Mouse (Mus musculus) limb, embryonic 13.5 days (tissue): ENCODE measurements at regions not wholly inside any gene's neighbourhood (a gene's known extent, or its start where the extent isn't known, plus 50 kb on each side); places are given as distances from the start of the nearest gene placed in this dataset.

ENCODE experiments used
- ATAC-seq: fragments of 200-750 bp; cut with Nextera tagmentation; 2 replicates; pipeline ENCODE4 v1.8.0; 2017; ENCODE audit warnings: low read depth, moderate number of reproducible peaks, moderate TSS enrichment; ENCODE audit not compliant: low FRiP score
- H3K27ac ChIP-seq: fragments of 300-500 bp; sonication (generic); 2 replicates; pipeline ENCODE4 v1.5.1; 2015; ENCODE audit warnings: inconsistent platforms, mild to moderate bottlenecking, moderate library complexity
- H3K27me3 ChIP-seq: fragments of 300-500 bp; sonication (generic); 2 replicates; pipeline ENCODE4 v1.6.1; 2015; ENCODE audit warnings: mild to moderate bottlenecking, inconsistent platforms
- H3K36me3 ChIP-seq: fragments of 300-500 bp; sonication (generic); 2 replicates; pipeline ENCODE4 v1.6.1; 2015; ENCODE audit warnings: inconsistent platforms, mild to moderate bottlenecking, moderate library complexity
- H3K4me1 ChIP-seq: fragments of 300-500 bp; sonication (generic); 2 replicates; pipeline ENCODE4 v1.6.1; 2015; ENCODE audit warnings: inconsistent platforms
- H3K4me2 ChIP-seq: fragments of 300-500 bp; sonication (generic); replicated peaks from 2 replicates; pipeline ENCODE4 v1.6.1; 2015; ENCODE audit warnings: inconsistent platforms, mild to moderate bottlenecking, moderate library complexity
- H3K4me3 ChIP-seq: fragments of 300-500 bp; sonication (generic); 2 replicates; pipeline ENCODE4 v1.5.1; 2015; ENCODE audit warnings: moderate library complexity, mild to moderate bottlenecking, inconsistent platforms
- H3K9ac ChIP-seq: fragments of 300-500 bp; sonication (generic); 2 replicates; pipeline ENCODE4 v1.6.1; 2015; ENCODE audit warnings: mild to moderate bottlenecking, inconsistent platforms
- H3K9me3 ChIP-seq: fragments of 300-500 bp; sonication (generic); 2 replicates; pipeline ENCODE4 v1.6.1; 2016; ENCODE audit warnings: inconsistent platforms
- WGBS: fragments of 180-500 bp; shearing (Covaris S2); methylation state at CpG from one replicate; pipeline ENCODE4 v1.1.7; 2015; 5-methylcytosine and 5-hydroxymethylcytosine counted together

GRCm38 (mm10) chr14:102676582-102676981, 305.9 kb downstream of the Kctd12 start:
- Histone ChIP-seq H3K27me3 (no peaks in the 10 kb centered on the region), H3K27ac (no peak overlapping the region), H3K9me3 (no peaks in the 10 kb centered on the region), H3K36me3 (no peaks in the 10 kb centered on the region), H3K4me3 (no peak overlapping the region), H3K9ac (no peak overlapping the region), H3K4me2 (no peak overlapping the region), H3K4me1 (no peaks in the 10 kb centered on the region)
- no peak for ATAC-seq
- WGBS: 48% methylated on average over 5 of the region's 5 CpGs

- Histone ChIP-seq H3K27me3 (no peaks in the 10 kb centered on the region), H3K9me3 (no peaks in the 10 kb centered on the region), H3K4me3 (no peak overlapping the region), H3K4me2 (no peak overlapping the region), H3K9ac (no peak overlapping the region), H3K36me3 (no peaks in the 10 kb centered on the region), H3K27ac (no peak overlapping the region), H3K4me1 (no peaks in the 10 kb centered on the region)
- 81% methylated on average over 5 of the region's 5 CpGs for WGBS
- no peak for ATAC-seq
These were observed 307.8 kb downstream of the Kctd12 start for GRCm38 (mm10) chr14:102674635-102675034.

DNA sequence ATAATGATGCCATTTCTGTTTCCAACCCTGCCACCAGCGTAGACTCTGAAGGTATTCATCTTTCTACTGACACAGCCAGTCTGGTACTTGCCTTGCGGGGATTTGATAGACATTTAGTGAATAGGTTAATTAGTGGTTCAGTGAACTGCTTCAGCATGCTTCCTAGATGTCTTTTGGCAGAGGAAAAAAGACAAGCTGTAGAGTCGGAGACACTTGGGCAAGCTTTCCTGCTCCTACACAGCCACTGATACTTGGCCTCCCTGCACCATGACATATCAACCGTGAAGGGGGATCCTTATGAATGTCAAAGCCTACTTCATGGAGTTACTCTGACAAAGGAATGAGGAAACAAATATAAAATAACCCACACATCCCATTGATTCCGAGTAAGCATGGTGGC, 308.7 kb downstream of the Kctd12 start:
- H3K27ac ChIP-seq: no peak overlapping the region
- H3K9ac ChIP-seq: no peak overlapping the region
- no peaks in the 10 kb centered on the region for H3K9me3 ChIP-seq
- WGBS: 92% methylated on average over 5 of the region's 5 CpGs
- H3K36me3 ChIP-seq: no peaks in the 10 kb centered on the region
- H3K27me3 ChIP-seq: no peaks in the 10 kb centered on the region
- ATAC-seq: no peak
- no peaks in the 10 kb centered on the region for H3K4me1 ChIP-seq
- no peak overlapping the region for H3K4me3 ChIP-seq
- no peak overlapping the region for H3K4me2 ChIP-seq

GRCm38 (mm10) chr14:102663240-102663639, 319.2 kb downstream of the Kctd12 start:
- Histone ChIP-seq H3K4me1 (no peaks in the 10 kb centered on the region), H3K9me3 (no peaks in the 10 kb centered on the region), H3K27ac (no peak overlapping the region), H3K36me3 (no peaks in the 10 kb centered on the region), H3K4me2 (no peak overlapping the region), H3K9ac (no peak overlapping the region), H3K4me3 (no peak overlapping the region), H3K27me3 (no peaks in the 10 kb centered on the region)
- 83% methylated on average over 2 of the region's 2 CpGs for WGBS
- no peak for ATAC-seq

DNA sequence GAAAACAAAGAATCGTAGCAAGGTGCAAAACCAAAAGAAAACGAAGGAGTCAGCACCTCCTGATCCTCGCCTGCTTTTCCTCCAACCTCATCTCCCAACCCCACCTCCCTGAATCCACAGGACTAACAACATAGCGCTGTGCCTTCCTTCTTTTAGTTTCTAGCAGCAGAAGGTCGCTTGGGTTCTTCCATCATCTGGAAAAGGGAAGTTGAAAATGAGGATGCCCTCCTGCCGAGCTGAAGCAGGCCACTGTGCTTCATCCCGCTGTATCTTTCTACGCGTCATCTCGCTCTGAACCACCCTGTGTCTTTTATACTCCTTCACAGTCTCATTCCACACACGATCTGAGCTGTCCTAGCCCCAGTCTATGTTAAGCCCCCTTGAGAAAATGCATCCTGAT, 322.1 kb downstream of the Kctd12 start:
- WGBS: 83% methylated on average over 11 of the region's 11 CpGs
- H3K4me3 ChIP-seq: no peak overlapping the region
- no peaks in the 10 kb centered on the region for H3K27me3 ChIP-seq
- no peaks in the 10 kb centered on the region for H3K4me1 ChIP-seq
- H3K27ac ChIP-seq: no peak overlapping the region
- H3K9me3 ChIP-seq: no peaks in the 10 kb centered on the region
- H3K9ac ChIP-seq: no peak overlapping the region
- H3K36me3 ChIP-seq: no peaks in the 10 kb centered on the region
- no peak overlapping the region for H3K4me2 ChIP-seq
- ATAC-seq: no peak

GRCm38 (mm10) chr14:102656235-102656634, 326.2 kb downstream of the Kctd12 start:
- no peak overlapping the region for H3K4me2 ChIP-seq
- 86% methylated on average over 1 of the region's 1 CpGs for WGBS
- no peaks in the 10 kb centered on the region for H3K27me3 ChIP-seq
- H3K36me3 ChIP-seq: no peaks in the 10 kb centered on the region
- H3K27ac ChIP-seq: no peak overlapping the region
- no peak overlapping the region for H3K9ac ChIP-seq
- ATAC-seq: no peak
- no peak overlapping the region for H3K4me3 ChIP-seq
- no peaks in the 10 kb centered on the region for H3K4me1 ChIP-seq
- no peaks in the 10 kb centered on the region for H3K9me3 ChIP-seq

DNA sequence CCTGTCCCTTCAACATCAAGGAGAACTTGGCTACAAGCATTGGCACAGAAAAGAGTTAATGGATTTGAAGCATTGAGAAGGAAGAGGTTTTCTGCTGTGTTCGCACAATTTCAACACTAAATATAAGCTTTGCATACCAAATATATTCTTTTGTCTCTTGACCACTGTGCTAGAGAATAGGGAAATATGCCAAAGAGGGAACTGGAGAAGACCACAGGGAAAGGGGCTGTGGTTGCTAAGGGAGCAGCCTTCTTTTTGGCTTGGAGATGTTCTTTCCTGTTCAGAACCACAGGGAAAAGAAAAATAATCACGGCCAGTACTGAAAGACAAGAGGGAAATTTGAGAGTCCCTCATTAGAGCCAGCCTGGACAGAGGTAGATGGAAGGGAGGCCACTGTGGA, 352.8 kb downstream of the Kctd12 start:
- no peaks in the 10 kb centered on the region for H3K9me3 ChIP-seq
- H3K9ac ChIP-seq: no peak overlapping the region
- no peak for ATAC-seq
- no peaks in the 10 kb centered on the region for H3K27me3 ChIP-seq
- H3K27ac ChIP-seq: no peak overlapping the region
- H3K4me3 ChIP-seq: no peak overlapping the region
- no peaks in the 10 kb centered on the region for H3K4me1 ChIP-seq
- H3K4me2 ChIP-seq: no peak overlapping the region
- H3K36me3 ChIP-seq: no peaks in the 10 kb centered on the region
- WGBS: 70% methylated on average over 2 of the region's 2 CpGs

DNA sequence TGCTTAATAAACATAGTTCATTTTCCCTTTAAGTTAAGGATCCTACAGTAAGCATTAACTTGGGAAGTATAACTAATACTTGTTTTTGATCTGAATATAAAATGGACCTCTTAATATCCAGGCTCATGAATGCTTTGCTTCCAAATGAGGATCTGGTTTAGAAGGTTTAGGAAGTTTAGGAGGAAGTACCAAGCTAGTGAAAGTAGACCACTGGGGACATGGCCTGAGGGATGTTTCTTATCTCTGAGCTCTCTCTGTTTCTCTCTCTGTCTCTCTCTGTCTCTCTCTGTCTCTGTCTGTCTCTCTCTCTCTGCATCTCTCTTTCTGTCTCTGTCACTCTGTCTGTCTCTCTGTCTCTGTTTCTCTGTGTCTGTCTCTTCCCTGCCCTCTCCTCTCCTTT, 360.9 kb downstream of the Kctd12 start:
- Histone ChIP-seq H3K4me2 (no peak overlapping the region), H3K4me3 (no peak overlapping the region), H3K27ac (no peak overlapping the region), H3K36me3 (no peaks in the 10 kb centered on the region), H3K27me3 (no peaks in the 10 kb centered on the region), H3K9me3 (no peaks in the 10 kb centered on the region), H3K4me1 (0 out of 2 replicates have a peak, but pooled peaks cover 7% of the 10 kb centered on the region), H3K9ac (no peak overlapping the region)
- ATAC-seq: no peak

- Histone ChIP-seq H3K9ac (no peak overlapping the region), H3K4me3 (no peak overlapping the region), H3K9me3 (no peaks in the 10 kb centered on the region), H3K4me1 (0 out of 2 replicates have a peak, but pooled peaks cover 7% of the 10 kb centered on the region), H3K4me2 (no peak overlapping the region), H3K27ac (no peak overlapping the region), H3K36me3 (no peaks in the 10 kb centered on the region), H3K27me3 (no peaks in the 10 kb centered on the region)
- 15% methylated on average over 4 of the region's 4 CpGs for WGBS
- no peak for ATAC-seq
These were observed 363.4 kb downstream of the Kctd12 start for GRCm38 (mm10) chr14:102619056-102619455.

DNA sequence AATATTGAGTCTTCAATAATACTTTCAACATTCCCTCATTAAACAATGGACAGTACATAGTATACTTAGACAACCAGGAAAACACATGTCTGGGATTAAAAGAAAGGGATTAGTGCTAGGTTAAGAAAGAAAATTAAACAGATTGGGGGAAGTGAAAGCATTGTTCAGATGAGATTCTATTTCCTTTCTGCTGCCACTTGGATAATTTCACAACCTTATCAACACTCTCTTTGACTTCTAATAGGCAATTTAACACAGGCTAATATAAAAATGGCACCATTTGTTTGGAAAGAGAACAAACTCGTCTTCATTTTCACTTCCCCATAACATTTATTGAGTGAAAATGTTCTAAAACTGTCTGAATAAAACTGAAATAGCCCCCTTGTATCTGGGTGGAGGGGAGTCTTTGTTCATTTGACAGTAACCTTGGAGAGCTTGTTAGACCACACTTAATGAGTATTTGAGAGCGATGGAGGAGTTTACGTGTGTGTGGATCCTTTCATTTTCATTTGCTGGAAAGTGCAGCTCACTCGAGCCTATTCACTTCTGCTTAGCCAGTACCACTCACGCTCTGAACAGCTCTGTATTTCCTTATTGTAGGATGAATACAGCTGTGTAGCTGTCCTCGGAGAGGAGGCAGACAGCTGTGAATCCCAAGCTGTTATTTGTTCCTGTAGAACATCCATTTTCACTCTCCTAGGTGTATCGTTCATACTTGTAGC, 366.7 kb downstream of the Kctd12 start:
- ATAC-seq: no peak
- H3K4me3 ChIP-seq: no peak overlapping the region
- no peak overlapping the region for H3K4me2 ChIP-seq
- 0 out of 2 replicates have a peak, but pooled peaks cover 7% of the 10 kb centered on the region for H3K4me1 ChIP-seq
- no peaks in the 10 kb centered on the region for H3K36me3 ChIP-seq
- no peaks in the 10 kb centered on the region for H3K9me3 ChIP-seq
- no peaks in the 10 kb centered on the region for H3K27me3 ChIP-seq
- no peak overlapping the region for H3K9ac ChIP-seq
- no peak overlapping the region for H3K27ac ChIP-seq
- whole genome bisulfite sequencing: 62% methylated on average over 7 of the region's 7 CpGs

DNA sequence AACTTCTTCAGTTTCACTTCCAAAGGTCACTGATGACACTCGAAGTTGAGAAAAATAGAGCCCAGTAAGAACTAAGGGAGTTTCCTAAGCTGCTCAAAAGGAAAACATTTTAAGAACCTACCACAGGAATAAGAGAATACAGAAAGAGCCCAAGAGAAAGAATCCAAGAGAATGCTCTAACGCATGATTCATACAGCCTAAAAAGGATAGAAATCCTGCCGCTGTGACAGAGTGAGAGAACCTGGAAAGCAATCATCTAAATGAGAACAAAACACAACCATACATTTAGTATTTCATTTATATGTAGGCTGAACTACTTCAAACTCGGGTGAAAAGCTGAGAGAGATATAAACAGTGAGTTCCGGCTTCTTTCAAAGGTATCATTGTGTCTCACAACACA, 376.4 kb downstream of the Kctd12 start:
- ATAC-seq: no peak
- WGBS: 87% methylated on average over 5 of the region's 5 CpGs

GRCm38 (mm10) chr14:102594850-102595249, 387.6 kb downstream of the Kctd12 start:
- H3K9ac ChIP-seq: no peak overlapping the region
- no peaks in the 10 kb centered on the region for H3K4me1 ChIP-seq
- no peak overlapping the region for H3K4me3 ChIP-seq
- 79% methylated on average over 3 of the region's 3 CpGs for WGBS
- no peak overlapping the region for H3K4me2 ChIP-seq
- H3K27ac ChIP-seq: no peak overlapping the region
- no peaks in the 10 kb centered on the region for H3K27me3 ChIP-seq
- no peaks in the 10 kb centered on the region for H3K9me3 ChIP-seq
- no peak for ATAC-seq
- H3K36me3 ChIP-seq: no peaks in the 10 kb centered on the region

More for the DNA sequence above, 376.4 kb downstream of the Kctd12 start:
- no peaks in the 10 kb centered on the region for H3K4me1 ChIP-seq
- no peak overlapping the region for H3K4me3 ChIP-seq
- no peak overlapping the region for H3K9ac ChIP-seq
- H3K27me3 ChIP-seq: no peaks in the 10 kb centered on the region
- H3K4me2 ChIP-seq: no peak overlapping the region
- no peak overlapping the region for H3K27ac ChIP-seq
- no peaks in the 10 kb centered on the region for H3K36me3 ChIP-seq
- H3K9me3 ChIP-seq: no peaks in the 10 kb centered on the region

GRCm38 (mm10) chr14:102553781-102554180, 428.7 kb downstream of the Kctd12 start:
- no peaks in the 10 kb centered on the region for H3K4me1 ChIP-seq
- H3K4me3 ChIP-seq: no peak overlapping the region
- no peaks in the 10 kb centered on the region for H3K27me3 ChIP-seq
- 42% methylated on average over 2 of the region's 2 CpGs for whole genome bisulfite sequencing
- no peak overlapping the region for H3K4me2 ChIP-seq
- no peaks in the 10 kb centered on the region for H3K36me3 ChIP-seq
- H3K9ac ChIP-seq: no peak overlapping the region
- no peaks in the 10 kb centered on the region for H3K9me3 ChIP-seq
- H3K27ac ChIP-seq: no peak overlapping the region
- no peak for ATAC-seq
